Mouse (Mus musculus) megakaryocyte, embryonic 14.5 days (primary cell): ENCODE data around the gene Araf.

Experiments
- FLI1 ChIP-seq: IDR thresholded peaks from 2 replicates; pipeline ENCODE4 v1.6.1; 2012; ENCODE audit warnings: low read length, inconsistent platforms, mixed read lengths
- GATA1 ChIP-seq: IDR thresholded peaks from 3 replicates; pipeline ENCODE4 v1.6.1; 2012; ENCODE audit warnings: mixed read lengths, low read length, inconsistent platforms, borderline replicate concordance

DNA sequence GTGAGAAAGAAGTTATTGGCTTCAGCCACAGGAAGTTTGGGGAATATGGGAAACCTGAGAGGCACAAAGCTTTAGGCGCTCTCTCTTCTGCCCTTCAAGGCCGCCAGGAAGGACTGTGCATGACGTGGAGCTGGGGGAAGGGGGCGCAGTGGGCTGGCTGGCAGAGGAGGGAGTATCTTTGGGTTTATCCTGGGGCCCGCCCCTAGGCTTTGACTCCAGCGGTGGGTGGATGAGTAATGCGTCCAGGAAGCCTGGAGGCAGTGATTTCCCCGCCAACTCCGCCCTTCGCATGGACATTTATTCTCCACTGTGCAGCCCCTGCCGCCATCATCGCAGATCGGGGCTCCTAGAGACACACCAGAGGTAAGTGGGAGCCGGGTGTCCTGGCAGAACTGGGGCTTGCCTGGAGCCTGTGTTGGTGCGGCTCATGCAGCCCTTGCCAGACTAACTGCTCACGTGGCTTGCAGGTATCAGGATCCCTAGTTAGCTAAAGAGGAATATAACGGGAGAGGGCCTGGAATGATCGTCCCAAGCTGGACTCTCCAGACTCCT lies 72.4 kb downstream of the Araf start, which contains the start of gene Timp1:
- no peak for TF ChIP-seq GATA1
- no peak for TF ChIP-seq FLI1
